Mouse (Mus musculus) midbrain, embryonic 10.5 days (tissue): ENCODE measurements around the gene Psg20. TPM values are rescaled to one million over a fixed set of nuclear protein-coding genes. Genes with fewer than 3 reads are reported as not detected.
"Not testable (repeated sequence)": the region's sequence is repeated elsewhere in the genome, so short reads cannot be mapped to it uniquely, and the experiment has no call there.

ENCODE experiments used
- DNase-seq: peaks from one replicate; pipeline ENCODE4 v3.0.0-alpha.2; 2017; ENCODE audit warnings: low spot score
- H3K27ac ChIP-seq: fragments of 300-500 bp; sonication (generic); replicated peaks from 2 replicates; pipeline ENCODE4 v1.5.1; 2016; ENCODE audit warnings: mild to moderate bottlenecking
- H3K27me3 ChIP-seq: fragments of 300-500 bp; sonication (generic); 2 replicates; pipeline ENCODE4 v1.6.1; 2016; ENCODE audit warnings: low read depth, mild to moderate bottlenecking; ENCODE audit not compliant: poor library complexity, severe bottlenecking
- H3K36me3 ChIP-seq: fragments of 300-500 bp; sonication (generic); 2 replicates; pipeline ENCODE4 v1.6.1; 2016; ENCODE audit warnings: mild to moderate bottlenecking, moderate library complexity
- H3K4me1 ChIP-seq: fragments of 300-500 bp; sonication (generic); 2 replicates; pipeline ENCODE4 v1.6.1; 2016
- H3K4me3 ChIP-seq: fragments of 300-500 bp; sonication (generic); 2 replicates; pipeline ENCODE4 v1.5.1; 2016; ENCODE audit warnings: mild to moderate bottlenecking, moderate library complexity
- H3K9me3 ChIP-seq: fragments of 300-500 bp; sonication (generic); replicated peaks from 2 replicates; pipeline ENCODE4 v1.6.1; 2016; ENCODE audit warnings: mild to moderate bottlenecking
- WGBS: fragments of 180-500 bp; shearing (Covaris S2); methylation state at CpG from one replicate; pipeline ENCODE4 v1.1.7; 2016; 5-methylcytosine and 5-hydroxymethylcytosine counted together
- polyA plus RNA-seq: library from polyadenylated mRNA; unstranded; fragments of >200 nt; fragmentation: Nextera tagmentation; extraction: Ambion mirVana; gene quantifications from 2 replicates; pipeline ENCODE4 v1.2.1, GENCODE M21; 2016

Gene Psg20
- polyA plus RNA-seq = not detected in 2 replicates

DNA sequence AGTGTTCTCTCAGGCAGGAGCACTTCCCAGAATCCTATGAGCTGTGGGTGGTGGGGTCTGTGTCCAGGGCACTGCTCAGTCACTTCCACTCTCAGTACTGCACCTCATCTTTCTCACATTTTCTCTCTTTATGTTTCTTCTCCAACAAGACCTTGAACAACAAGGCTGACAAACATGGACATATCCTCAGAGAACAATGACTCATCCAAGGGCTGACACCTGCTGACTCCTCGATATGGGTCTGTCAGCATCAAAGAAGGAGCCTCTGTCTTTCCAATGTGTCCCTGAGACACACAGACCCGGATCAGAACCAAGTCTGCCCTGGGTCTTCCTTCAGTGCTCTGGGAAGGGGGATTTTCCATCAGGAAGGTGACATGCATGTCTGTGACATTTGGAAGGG is at the start of gene Psg20:
Gene Psg20 (minus strand): TSS at position 101 of the 400 bp plus-strand sequence.
- Histone ChIP-seq H3K27me3 (no peaks in the 10 kb centered on the region), H3K4me3 (no peak within 1 kb of the TSS), H3K9me3 (no peaks in the 10 kb centered on the region), H3K27ac (no peak within 1 kb of the TSS), H3K4me1 (no peaks in the 10 kb centered on the region), H3K36me3 (no peaks in the 10 kb centered on the region)
- WGBS = 67% methylated on average over 2 of the region's 2 CpGs
- DNase-seq = no peak

- Histone ChIP-seq H3K4me3 (no peak overlapping the region), H3K27me3 (no peaks in the 10 kb centered on the region), H3K27ac (no peak overlapping the region), H3K9me3 (no peaks in the 10 kb centered on the region), H3K4me1 (no peaks in the 10 kb centered on the region), H3K36me3 (no peaks in the 10 kb centered on the region)
- WGBS = 89% methylated on average over 1 of the region's 1 CpGs
- no peak for DNase-seq
Measured at GRCm38 (mm10) chr7:18734451-18734850, 48.5 kb upstream of the Psg20 start.

GRCm38 (mm10) chr7:18733111-18733510 is 47.1 kb upstream of the Psg20 start:
- H3K9me3 ChIP-seq = no peaks in the 10 kb centered on the region
- H3K36me3 ChIP-seq = no peaks in the 10 kb centered on the region
- H3K4me1 ChIP-seq = no peaks in the 10 kb centered on the region
- DNase-seq = no peak
- H3K27ac ChIP-seq = no peak overlapping the region
- no peak overlapping the region for H3K4me3 ChIP-seq
- H3K27me3 ChIP-seq = no peaks in the 10 kb centered on the region

DNA sequence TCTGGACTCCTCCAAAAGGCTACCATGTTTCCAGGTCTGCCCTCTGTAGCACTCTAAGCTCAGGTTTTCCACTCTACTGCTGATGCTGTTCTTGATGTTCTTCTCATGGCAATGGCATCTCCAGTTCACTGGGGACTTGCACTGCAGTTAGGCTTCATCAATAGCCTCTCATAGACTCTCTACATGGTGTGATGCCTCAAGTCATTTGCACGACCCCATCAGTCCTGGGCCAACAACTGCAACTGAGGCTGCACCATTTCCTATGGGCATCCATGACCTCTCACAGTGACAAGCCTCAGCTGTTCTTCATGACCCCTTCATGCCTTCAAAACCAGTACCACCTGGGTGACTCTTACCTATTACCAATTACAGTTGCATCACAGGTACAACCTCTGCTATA is 42.4 kb upstream of the Psg20 start:
- no peaks in the 10 kb centered on the region for H3K27me3 ChIP-seq
- H3K36me3 ChIP-seq = no peaks in the 10 kb centered on the region
- no peaks in the 10 kb centered on the region for H3K9me3 ChIP-seq
- no peaks in the 10 kb centered on the region for H3K4me1 ChIP-seq
- H3K4me3 ChIP-seq = no peak overlapping the region
- peak; percentile 0 for DNase-seq
- 73% methylated on average over 1 of the region's 1 CpGs for WGBS
- H3K27ac ChIP-seq = no peak overlapping the region

DNA sequence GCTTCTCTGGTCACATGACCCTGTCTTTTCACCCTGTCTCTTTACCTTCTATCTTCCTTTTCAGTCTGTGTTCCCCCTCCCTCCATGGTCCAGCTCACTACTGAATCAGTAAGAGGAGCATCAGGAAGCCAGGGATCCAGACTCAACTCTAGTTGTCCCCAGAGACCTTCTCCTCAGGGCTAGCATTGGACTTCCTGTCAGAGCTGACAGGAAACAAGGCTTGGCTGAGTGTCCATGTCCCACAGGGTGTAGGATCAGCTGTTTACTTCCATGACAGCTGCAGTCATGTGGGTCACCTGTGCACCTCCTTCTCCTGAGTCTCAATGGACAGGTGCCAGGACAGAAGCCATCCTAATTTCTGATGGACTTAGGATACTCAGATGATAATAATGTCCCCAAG is 39.9 kb upstream of the Psg20 start:
- not testable (repeated sequence) for H3K27me3 ChIP-seq, H3K27ac ChIP-seq, DNase-seq, H3K9me3 ChIP-seq, H3K36me3 ChIP-seq, H3K4me1 ChIP-seq, H3K4me3 ChIP-seq

- H3K4me1 ChIP-seq = no peaks in the 10 kb centered on the region
- H3K36me3 ChIP-seq = no peaks in the 10 kb centered on the region
- H3K27me3 ChIP-seq = no peaks in the 10 kb centered on the region
- no peak overlapping the region for H3K27ac ChIP-seq
- H3K9me3 ChIP-seq = no peaks in the 10 kb centered on the region
- no peak overlapping the region for H3K4me3 ChIP-seq
- DNase-seq = no peak
- WGBS = 78% methylated on average over 6 of the region's 6 CpGs
Measured at GRCm38 (mm10) chr7:18724001-18724400, 38.0 kb upstream of the Psg20 start.

GRCm38 (mm10) chr7:18717790-18718189 is 31.8 kb upstream of the Psg20 start, which contains the start of gene Psg22:
Gene Psg22, plus strand, starts transcription at chr7:18718090.
- Histone ChIP-seq H3K27ac (no peak within 1 kb of the TSS), H3K4me1 (no peaks in the 10 kb centered on the region), H3K27me3 (no peaks in the 10 kb centered on the region), H3K4me3 (no peak within 1 kb of the TSS), H3K36me3 (no peaks in the 10 kb centered on the region), H3K9me3 (no peaks in the 10 kb centered on the region)
- 49% methylated on average over 2 of the region's 2 CpGs for WGBS
- DNase-seq = no peak

DNA sequence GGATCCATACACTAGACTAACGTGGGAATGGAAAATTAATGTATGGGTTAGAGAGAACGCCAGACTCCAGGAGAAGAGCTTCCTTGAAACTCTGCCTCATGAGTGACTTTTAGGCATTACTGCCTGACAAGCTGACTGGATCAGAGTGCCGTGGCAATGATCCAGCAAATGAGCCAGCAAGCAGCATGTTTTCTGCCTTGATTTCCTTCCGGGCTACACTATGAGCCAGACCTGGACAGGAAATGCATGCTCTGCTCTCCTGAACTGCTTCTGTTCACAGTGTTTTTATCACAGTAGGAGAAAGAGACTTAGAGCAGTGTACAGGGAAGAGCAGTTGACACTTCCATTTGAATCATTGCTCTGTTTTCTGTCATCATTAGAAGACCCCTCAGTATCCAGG is 29.6 kb upstream of the Psg20 start:
- H3K27ac ChIP-seq = no peak overlapping the region
- H3K4me1 ChIP-seq = no peaks in the 10 kb centered on the region
- H3K9me3 ChIP-seq = no peaks in the 10 kb centered on the region
- no peaks in the 10 kb centered on the region for H3K27me3 ChIP-seq
- 75% methylated on average over 4 of the region's 4 CpGs for WGBS
- no peaks in the 10 kb centered on the region for H3K36me3 ChIP-seq
- DNase-seq = no peak
- no peak overlapping the region for H3K4me3 ChIP-seq

- Histone ChIP-seq H3K4me1 (no peaks in the 10 kb centered on the region), H3K27ac (no peak overlapping the region), H3K27me3 (no peaks in the 10 kb centered on the region), H3K4me3 (no peak overlapping the region), H3K9me3 (no peaks in the 10 kb centered on the region; the same call in 1 of the 2 replicates), H3K36me3 (no peaks in the 10 kb centered on the region)
- WGBS = 79% methylated on average over 1 of the region's 1 CpGs
- DNase-seq = no peak
Measured at GRCm38 (mm10) chr7:18710846-18711245, 24.9 kb upstream of the Psg20 start.

DNA sequence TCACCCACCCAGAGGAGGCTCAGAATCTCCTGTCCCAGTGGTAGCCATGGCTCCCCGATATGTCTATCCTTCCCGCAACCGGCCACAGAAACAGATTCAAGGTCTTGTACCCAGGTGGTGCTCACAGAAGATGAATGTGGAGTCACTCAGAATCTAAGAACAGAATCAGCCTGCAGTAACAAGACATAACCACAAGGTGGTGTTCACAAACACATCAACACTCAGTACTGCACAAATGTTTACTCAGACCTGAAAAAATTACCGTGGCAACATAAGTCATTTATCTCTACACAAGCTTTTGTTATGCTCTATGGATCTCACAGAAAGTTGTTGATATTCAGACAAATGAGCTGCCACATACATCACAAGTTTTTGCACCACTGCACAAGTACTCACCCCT is 24.3 kb upstream of the Psg20 start:
- 74% methylated on average over 4 of the region's 4 CpGs for WGBS
- DNase-seq, H3K27me3 ChIP-seq, H3K4me1 ChIP-seq, H3K4me3 ChIP-seq, H3K27ac ChIP-seq, H3K36me3 ChIP-seq, H3K9me3 ChIP-seq: not testable (repeated sequence)

GRCm38 (mm10) chr7:18685586-18685985 is 399 bp downstream of the Psg20 start:
- Histone ChIP-seq H3K9me3 (no peaks in the 10 kb centered on the region), H3K27ac (no peak overlapping the region), H3K4me1 (no peaks in the 10 kb centered on the region), H3K27me3 (no peaks in the 10 kb centered on the region), H3K4me3 (no peak overlapping the region), H3K36me3 (no peaks in the 10 kb centered on the region)
- no peak for DNase-seq

DNA sequence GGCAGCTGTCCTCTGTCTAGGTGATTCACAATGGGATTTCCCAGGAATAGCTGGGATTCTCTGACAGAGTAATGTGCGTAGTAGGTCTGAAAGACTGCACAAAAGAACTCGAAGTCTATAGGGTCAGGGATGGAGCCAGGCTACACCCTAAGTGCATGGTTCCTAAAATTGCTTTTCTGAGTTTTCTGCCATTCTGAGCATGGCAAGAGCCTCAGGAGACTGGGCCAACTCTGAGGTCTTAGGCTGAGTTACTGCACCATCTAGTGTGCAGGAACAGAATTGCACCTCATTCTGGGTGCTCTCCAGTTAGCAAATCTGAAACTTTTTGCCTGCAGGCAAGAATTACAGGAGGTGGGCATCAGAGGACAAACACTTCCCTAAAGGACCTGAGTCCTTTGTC is 6.2 kb downstream of the Psg20 start:
- no peak overlapping the region for H3K27ac ChIP-seq
- no peak overlapping the region for H3K4me3 ChIP-seq
- DNase-seq = peak; percentile 36
- H3K4me1 ChIP-seq = no peaks in the 10 kb centered on the region
- peaks cover 4% of the 10 kb centered on the region; the same call in 1 of the 2 replicates for H3K9me3 ChIP-seq
- no peaks in the 10 kb centered on the region for H3K36me3 ChIP-seq
- H3K27me3 ChIP-seq = no peaks in the 10 kb centered on the region
- 46% methylated on average over 2 of the region's 2 CpGs for WGBS

- H3K27me3 ChIP-seq, H3K36me3 ChIP-seq, H3K27ac ChIP-seq, H3K4me1 ChIP-seq, H3K4me3 ChIP-seq, DNase-seq: not testable (repeated sequence)
- peaks cover 28% of the 10 kb centered on the region for H3K9me3 ChIP-seq
- WGBS = 58% methylated on average over 2 of the region's 2 CpGs
Measured at GRCm38 (mm10) chr7:18656625-18657024, 29.4 kb downstream of the Psg20 start, which contains the start of gene Psg21. Gene Psg21, minus strand, starts transcription at chr7:18656725.

GRCm38 (mm10) chr7:18626921-18627320 is 59.1 kb downstream of the Psg20 start:
- 80% methylated on average over 8 of the region's 8 CpGs for WGBS
- not testable (repeated sequence) for DNase-seq, H3K27me3 ChIP-seq, H3K4me1 ChIP-seq, H3K4me3 ChIP-seq, H3K36me3 ChIP-seq, H3K9me3 ChIP-seq, H3K27ac ChIP-seq
